Mouse (Mus musculus) erythroblast, embryonic 14.5 days (primary cell): ENCODE measurements around the gene Rad51b. TPM values are rescaled to one million over a fixed set of nuclear protein-coding genes. Genes with fewer than 3 reads are reported as not detected.

Experiments used
- H3K27me3 ChIP-seq: 2 replicates; pipeline ENCODE4 v1.6.1; 2012; ENCODE audit warnings: inconsistent platforms; ENCODE audit not compliant: control insufficient read depth
- H3K36me3 ChIP-seq: 2 replicates; pipeline ENCODE4 v1.6.1; 2012; ENCODE audit warnings: mild to moderate bottlenecking, inconsistent platforms; ENCODE audit not compliant: control insufficient read depth
- H3K4me1 ChIP-seq: 2 replicates; pipeline ENCODE4 v1.6.1; 2012; ENCODE audit warnings: inconsistent platforms; ENCODE audit not compliant: control insufficient read depth
- H3K4me3 ChIP-seq: replicated peaks from 2 replicates; pipeline ENCODE3; 2012; ENCODE audit warnings: moderate library complexity, mild to moderate bottlenecking, inconsistent platforms
- H3K9me3 ChIP-seq: 2 replicates; pipeline ENCODE4 v1.6.1; 2012; ENCODE audit warnings: low read length, inconsistent platforms, mixed read lengths; ENCODE audit not compliant: control insufficient read depth
- GATA1 ChIP-seq: IDR thresholded peaks from 2 replicates; pipeline ENCODE4 v1.6.1; 2012; ENCODE audit warnings: low read length, inconsistent platforms, mixed read lengths
- TAL1 ChIP-seq: IDR thresholded peaks from 3 replicates; pipeline ENCODE4 v1.6.1; 2012; ENCODE audit warnings: low read length, inconsistent platforms, mixed read lengths
- polyA plus RNA-seq: library from polyadenylated mRNA; stranded (reverse); fragments of >175 nt; gene quantifications from 2 replicates; pipeline ENCODE4 v1.2.3, GENCODE M21; 2012

The Rad51b gene
- polyA plus RNA-seq, 1 experiment: 0.06 TPM

DNA sequence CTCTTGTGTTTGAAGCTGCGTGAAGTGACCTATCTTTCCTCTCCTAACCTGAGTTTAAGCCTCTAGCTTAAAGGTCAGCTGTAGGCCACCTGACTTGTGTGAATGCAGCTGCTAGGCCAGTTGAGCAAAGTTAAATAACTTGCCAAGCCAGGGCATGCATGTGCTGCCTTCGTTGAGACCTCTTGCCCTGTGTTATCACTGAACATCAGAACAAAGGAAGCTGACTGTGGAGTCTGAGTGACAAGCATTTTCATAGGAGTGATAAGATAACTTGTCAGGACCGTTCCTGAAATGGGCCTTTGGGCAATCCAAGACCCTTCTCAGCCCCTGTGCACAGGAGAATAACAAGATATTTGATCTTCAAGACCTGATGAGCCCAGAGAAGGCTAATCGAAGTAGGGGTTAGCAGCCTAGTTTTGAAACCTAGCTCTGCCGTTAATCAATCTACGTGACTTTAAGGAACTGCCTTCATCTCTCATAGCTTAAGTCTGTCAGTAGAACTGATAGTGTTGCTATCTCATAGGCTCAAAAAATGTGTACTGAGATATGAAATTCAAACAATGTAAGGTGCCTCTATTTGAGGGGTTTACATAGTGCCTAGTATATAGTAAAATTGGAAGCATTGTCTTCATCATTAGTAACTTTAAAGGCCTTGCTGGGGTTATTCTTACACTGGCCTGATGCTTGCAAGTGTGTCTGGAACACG is 465.6 kb downstream of the Rad51b start:
- no peaks in the 10 kb centered on the region for H3K36me3 ChIP-seq
- peaks cover 12% of the 10 kb centered on the region for H3K4me1 ChIP-seq
- H3K9me3 ChIP-seq: no peaks in the 10 kb centered on the region
- no peaks in the 10 kb centered on the region for H3K27me3 ChIP-seq
- no peak overlapping the region for H3K4me3 ChIP-seq
- TF ChIP-seq TAL1 (no peak), GATA1 (no peak)

GRCm38 (mm10) chr12:79766116-79766515 is 469.0 kb downstream of the Rad51b start:
- no peaks in the 10 kb centered on the region for H3K36me3 ChIP-seq
- H3K9me3 ChIP-seq: no peaks in the 10 kb centered on the region
- H3K4me1 ChIP-seq: peaks cover 24% of the 10 kb centered on the region
- no peaks in the 10 kb centered on the region for H3K27me3 ChIP-seq
- H3K4me3 ChIP-seq: no peak overlapping the region
- TF ChIP-seq GATA1 (no peak), TAL1 (no peak)

GRCm38 (mm10) chr12:79768741-79769322 is 471.8 kb downstream of the Rad51b start:
- H3K36me3 ChIP-seq: peaks cover 2% of the 10 kb centered on the region; the same call in 1 of the 2 replicates
- peaks cover 12% of the 10 kb centered on the region for H3K4me1 ChIP-seq
- no peak overlapping the region for H3K4me3 ChIP-seq
- TF ChIP-seq GATA1 (no peak), TAL1 (no peak)
- no peaks in the 10 kb centered on the region for H3K27me3 ChIP-seq
- peaks cover 3% of the 10 kb centered on the region for H3K9me3 ChIP-seq

DNA sequence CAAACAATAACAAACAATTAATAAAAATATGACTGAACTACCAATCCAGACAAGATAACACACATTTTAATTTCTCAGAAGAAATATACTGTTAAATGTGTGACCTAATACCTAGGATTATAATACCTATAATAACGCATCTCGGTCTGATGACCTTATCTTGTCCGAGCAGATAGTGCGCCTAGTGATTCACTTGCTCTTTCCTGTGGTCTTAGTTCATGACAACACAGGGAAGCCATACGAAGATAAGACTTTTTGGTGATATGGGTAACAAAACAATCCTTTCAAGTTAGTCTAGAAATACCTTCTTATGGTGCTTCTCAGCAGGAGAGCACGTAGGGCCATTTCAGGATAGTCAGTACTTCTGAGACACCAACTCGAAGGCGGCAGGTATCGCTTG is 472.7 kb downstream of the Rad51b start:
- no peak for TF ChIP-seq GATA1
- H3K4me1 ChIP-seq: peaks cover 12% of the 10 kb centered on the region
- H3K27me3 ChIP-seq: no peaks in the 10 kb centered on the region
- peaks cover 3% of the 10 kb centered on the region for H3K9me3 ChIP-seq
- H3K4me3 ChIP-seq: no peak overlapping the region
- H3K36me3 ChIP-seq: peaks cover 2% of the 10 kb centered on the region; the same call in 1 of the 2 replicates

GRCm38 (mm10) chr12:79771194-79771593 is 474.1 kb downstream of the Rad51b start:
- H3K27me3 ChIP-seq: no peaks in the 10 kb centered on the region
- H3K4me3 ChIP-seq: no peak overlapping the region
- peaks cover 12% of the 10 kb centered on the region for H3K4me1 ChIP-seq
- peaks cover 2% of the 10 kb centered on the region; the same call in 1 of the 2 replicates for H3K36me3 ChIP-seq
- H3K9me3 ChIP-seq: peaks cover 3% of the 10 kb centered on the region
- no peak for TF ChIP-seq GATA1
- TF ChIP-seq TAL1: no peak

DNA sequence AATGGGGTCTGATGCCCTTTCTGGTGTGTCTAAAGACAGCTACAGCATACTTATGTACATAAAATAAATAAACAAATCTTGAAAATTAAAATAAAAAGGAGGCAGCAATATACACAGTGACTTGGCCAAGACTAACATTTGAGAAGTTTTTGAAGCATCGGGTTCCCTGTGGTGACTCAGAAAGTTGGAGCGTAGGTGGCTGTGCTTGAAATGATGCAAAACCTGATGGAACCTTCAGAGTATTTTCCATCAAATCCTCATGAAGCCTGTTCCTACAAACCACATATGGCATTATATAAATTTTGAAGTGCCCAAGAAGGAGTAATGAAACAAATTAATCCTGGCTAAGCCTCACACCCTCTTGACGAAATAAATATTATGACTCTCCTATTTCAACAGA is 474.7 kb downstream of the Rad51b start:
- TF ChIP-seq GATA1 (no peak), TAL1 (no peak)
- Histone ChIP-seq H3K4me1 (peaks cover 12% of the 10 kb centered on the region), H3K9me3 (peaks cover 3% of the 10 kb centered on the region), H3K36me3 (peaks cover 2% of the 10 kb centered on the region; the same call in 1 of the 2 replicates), H3K4me3 (no peak overlapping the region), H3K27me3 (no peaks in the 10 kb centered on the region)

DNA sequence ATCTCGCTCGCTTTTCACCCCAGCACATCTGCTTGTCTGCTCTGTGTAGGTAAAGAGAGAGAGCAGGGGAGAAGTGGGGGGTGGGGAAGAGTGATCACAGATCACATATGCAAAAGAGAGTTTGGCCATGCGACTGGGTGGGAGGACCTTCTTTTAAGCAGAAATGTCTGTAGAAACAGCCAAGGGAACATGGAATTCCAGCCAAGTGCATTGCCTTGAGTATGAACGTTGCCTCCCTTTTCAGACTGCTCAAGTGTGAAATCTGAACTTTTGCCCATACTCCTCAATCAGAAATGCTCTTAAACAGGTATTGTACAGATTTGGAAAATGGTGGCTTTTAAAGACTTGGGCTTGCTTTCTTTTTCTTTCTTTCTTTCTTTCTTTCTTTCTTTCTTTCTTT is 476.2 kb downstream of the Rad51b start:
- Histone ChIP-seq H3K4me1 (peaks cover 12% of the 10 kb centered on the region), H3K27me3 (no peaks in the 10 kb centered on the region), H3K4me3 (no peak overlapping the region), H3K9me3 (peaks cover 3% of the 10 kb centered on the region), H3K36me3 (peaks cover 2% of the 10 kb centered on the region; the same call in 1 of the 2 replicates)
- no peak for TF ChIP-seq TAL1
- TF ChIP-seq GATA1: no peak

DNA sequence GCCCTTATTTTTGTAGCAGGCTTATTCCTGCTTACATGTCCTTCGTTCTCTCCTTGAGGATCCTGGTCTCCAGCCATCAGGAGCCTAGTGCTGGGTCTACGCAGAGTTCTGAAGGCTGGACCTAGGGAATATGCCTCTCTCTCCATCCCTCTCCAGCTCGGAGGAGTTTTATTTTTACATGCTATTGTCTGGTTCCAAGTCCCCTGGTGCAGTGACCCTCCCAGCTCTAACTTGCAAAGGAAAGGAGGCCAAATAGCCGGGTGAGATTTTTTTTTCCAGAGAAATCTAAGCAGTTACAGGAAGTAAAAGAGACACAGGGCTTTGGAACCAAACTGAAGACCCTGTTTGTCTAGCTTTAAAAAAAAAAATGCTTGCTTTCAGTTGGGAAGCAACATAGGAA is 477.5 kb downstream of the Rad51b start:
- H3K4me1 ChIP-seq: peaks cover 5% of the 10 kb centered on the region
- H3K4me3 ChIP-seq: no peak overlapping the region
- H3K36me3 ChIP-seq: peaks cover 2% of the 10 kb centered on the region; the same call in 1 of the 2 replicates
- peaks cover 3% of the 10 kb centered on the region for H3K9me3 ChIP-seq
- no peaks in the 10 kb centered on the region for H3K27me3 ChIP-seq
- TF ChIP-seq TAL1 (no peak), GATA1 (no peak)

- Histone ChIP-seq H3K4me1 (no peaks in the 10 kb centered on the region), H3K4me3 (no peak overlapping the region), H3K27me3 (no peaks in the 10 kb centered on the region), H3K9me3 (peaks cover 5% of the 10 kb centered on the region), H3K36me3 (peaks cover 2% of the 10 kb centered on the region; the same call in 1 of the 2 replicates)
- no peak for TF ChIP-seq GATA1
- no peak for TF ChIP-seq TAL1
These were observed 479.7 kb downstream of the Rad51b start for GRCm38 (mm10) chr12:79776828-79777227.

GRCm38 (mm10) chr12:79780745-79781144 is 483.7 kb downstream of the Rad51b start:
- Histone ChIP-seq H3K4me3 (no peak overlapping the region), H3K4me1 (no peaks in the 10 kb centered on the region), H3K27me3 (no peaks in the 10 kb centered on the region), H3K9me3 (peaks cover 7% of the 10 kb centered on the region), H3K36me3 (no peaks in the 10 kb centered on the region)
- TF ChIP-seq TAL1 (no peak), GATA1 (no peak)
